Mouse (Mus musculus): ENCODE data around the gene Ttll11. TPM values are rescaled to one million over a fixed set of nuclear protein-coding genes. Genes with fewer than 3 reads are reported as not detected.

Ttll11 gene
- polyA plus RNA-seq, 1 experiment from 2014 or later, result 0.86 TPM

GRCm38 (mm10) chr2:35811801-35812560, 167.7 kb downstream of the Ttll11 start:
- Histone ChIP-seq H3K4me1 (peaks cover 29% of the 10 kb centered on the region), H3K4me3 (no peak overlapping the region), H3K9me3 (no peaks in the 10 kb centered on the region), H3K9ac (no peak overlapping the region), H3K36me3 (no peaks in the 10 kb centered on the region), H3K4me2 (no peak overlapping the region), H3K27ac (replicated peaks) (no peak overlapping the region; the same call in 1 of the 2 replicates), H3K27me3 (replicated peaks) (peaks cover 3% of the 10 kb centered on the region; the same call in 1 of the 2 replicates)
- no peak for ATAC-seq (ENCODE audit: extremely low read depth, insufficient number of reproducible peaks, low FRiP score, low TSS enrichment)
- 37% methylated on average over 14 of the region's 14 CpGs for WGBS

GRCm38 (mm10) chr2:35810027-35810426, 169.7 kb downstream of the Ttll11 start:
- no peak for ATAC-seq (ENCODE audit: extremely low read depth, insufficient number of reproducible peaks, low FRiP score, low TSS enrichment)
- no peak overlapping the region for H3K4me2 ChIP-seq
- WGBS, result 65% methylated on average over 3 of the region's 3 CpGs
- no peaks in the 10 kb centered on the region for H3K36me3 ChIP-seq
- peaks cover 3% of the 10 kb centered on the region; the same call in 1 of the 2 replicates for H3K27me3 ChIP-seq (replicated peaks)
- no peak overlapping the region for H3K27ac ChIP-seq (replicated peaks)
- no peaks in the 10 kb centered on the region for H3K9me3 ChIP-seq
- no peak overlapping the region for H3K4me3 ChIP-seq
- H3K9ac ChIP-seq, result no peak overlapping the region
- H3K4me1 ChIP-seq, result peaks cover 18% of the 10 kb centered on the region

GRCm38 (mm10) chr2:35809141-35809540, 170.6 kb downstream of the Ttll11 start:
- no peak overlapping the region for H3K27ac ChIP-seq (replicated peaks)
- peaks cover 3% of the 10 kb centered on the region; the same call in 1 of the 2 replicates for H3K27me3 ChIP-seq (replicated peaks)
- peaks cover 18% of the 10 kb centered on the region for H3K4me1 ChIP-seq
- H3K4me3 ChIP-seq, result no peak overlapping the region
- no peak overlapping the region for H3K4me2 ChIP-seq
- no peaks in the 10 kb centered on the region for H3K9me3 ChIP-seq
- no peak overlapping the region for H3K9ac ChIP-seq
- WGBS, result 52% methylated on average over 3 of the region's 3 CpGs
- no peak for ATAC-seq (ENCODE audit: extremely low read depth, insufficient number of reproducible peaks, low FRiP score, low TSS enrichment)
- no peaks in the 10 kb centered on the region for H3K36me3 ChIP-seq

GRCm38 (mm10) chr2:35805881-35806280, 173.8 kb downstream of the Ttll11 start:
- Histone ChIP-seq H3K4me2 (no peak overlapping the region), H3K9ac (no peak overlapping the region), H3K27ac (replicated peaks) (no peak overlapping the region), H3K9me3 (no peaks in the 10 kb centered on the region), H3K36me3 (no peaks in the 10 kb centered on the region), H3K4me3 (no peak overlapping the region), H3K27me3 (replicated peaks) (0 out of 2 replicates have a peak, but pooled peaks cover 2% of the 10 kb centered on the region), H3K4me1 (peaks cover 7% of the 10 kb centered on the region)
- ATAC-seq (ENCODE audit: extremely low read depth, insufficient number of reproducible peaks, low FRiP score, low TSS enrichment), result no peak
- 69% methylated on average over 13 of the region's 13 CpGs for WGBS

- H3K9ac ChIP-seq, result no peak overlapping the region
- no peak overlapping the region for H3K4me3 ChIP-seq
- no peaks in the 10 kb centered on the region for H3K9me3 ChIP-seq
- no peak for ATAC-seq (ENCODE audit: extremely low read depth, insufficient number of reproducible peaks, low FRiP score, low TSS enrichment)
- WGBS, result 84% methylated on average over 11 of the region's 11 CpGs
- H3K4me1 ChIP-seq, result peaks cover 8% of the 10 kb centered on the region
- no peak overlapping the region for H3K27ac ChIP-seq (replicated peaks)
- H3K36me3 ChIP-seq, result no peaks in the 10 kb centered on the region
- H3K4me2 ChIP-seq, result no peak overlapping the region
- H3K27me3 ChIP-seq (replicated peaks), result no peaks in the 10 kb centered on the region
Measured at GRCm38 (mm10) chr2:35803095-35803494, 176.6 kb downstream of the Ttll11 start.

GRCm38 (mm10) chr2:35801759-35802158, 178.0 kb downstream of the Ttll11 start:
- Histone ChIP-seq H3K4me1 (peaks cover 10% of the 10 kb centered on the region), H3K9me3 (no peaks in the 10 kb centered on the region), H3K36me3 (no peaks in the 10 kb centered on the region), H3K4me2 (no peak overlapping the region), H3K27ac (replicated peaks) (peak overlapping the region; percentile 31), H3K9ac (no peak overlapping the region), H3K4me3 (no peak overlapping the region), H3K27me3 (replicated peaks) (no peaks in the 10 kb centered on the region)
- WGBS, result 49% methylated on average over 2 of the region's 2 CpGs
- no peak for ATAC-seq (ENCODE audit: extremely low read depth, insufficient number of reproducible peaks, low FRiP score, low TSS enrichment)

GRCm38 (mm10) chr2:35799073-35799472, 180.6 kb downstream of the Ttll11 start:
- no peaks in the 10 kb centered on the region for H3K9me3 ChIP-seq
- no peak overlapping the region for H3K4me3 ChIP-seq
- no peak overlapping the region for H3K9ac ChIP-seq
- 77% methylated on average over 6 of the region's 6 CpGs for WGBS
- H3K27ac ChIP-seq (replicated peaks), result no peak overlapping the region
- H3K36me3 ChIP-seq, result no peaks in the 10 kb centered on the region
- H3K4me1 ChIP-seq, result peaks cover 10% of the 10 kb centered on the region
- H3K27me3 ChIP-seq (replicated peaks), result no peaks in the 10 kb centered on the region
- no peak overlapping the region for H3K4me2 ChIP-seq
- ATAC-seq (ENCODE audit: extremely low read depth, insufficient number of reproducible peaks, low FRiP score, low TSS enrichment), result no peak

GRCm38 (mm10) chr2:35797998-35798397, 181.7 kb downstream of the Ttll11 start:
- H3K27me3 ChIP-seq (replicated peaks), result no peaks in the 10 kb centered on the region
- H3K36me3 ChIP-seq, result no peaks in the 10 kb centered on the region
- no peak overlapping the region for H3K4me2 ChIP-seq
- no peak for ATAC-seq (ENCODE audit: extremely low read depth, insufficient number of reproducible peaks, low FRiP score, low TSS enrichment)
- no peaks in the 10 kb centered on the region for H3K9me3 ChIP-seq
- no peak overlapping the region for H3K4me3 ChIP-seq
- WGBS, result 58% methylated on average over 8 of the region's 8 CpGs
- no peak overlapping the region for H3K9ac ChIP-seq
- peaks cover 10% of the 10 kb centered on the region for H3K4me1 ChIP-seq
- no peak overlapping the region for H3K27ac ChIP-seq (replicated peaks)

GRCm38 (mm10) chr2:35789362-35790326, 190.1 kb downstream of the Ttll11 start:
- WGBS, result 84% methylated on average over 27 of the region's 27 CpGs
- Histone ChIP-seq H3K36me3 (no peaks in the 10 kb centered on the region), H3K4me1 (0 out of 2 replicates have a peak, but pooled peaks cover 6% of the 10 kb centered on the region), H3K27me3 (replicated peaks) (peaks cover 10% of the 10 kb centered on the region; the same call in 1 of the 2 replicates), H3K4me2 (no peak overlapping the region), H3K27ac (replicated peaks) (no peak overlapping the region), H3K9ac (no peak overlapping the region), H3K4me3 (no peak overlapping the region), H3K9me3 (no peaks in the 10 kb centered on the region)
- ATAC-seq (ENCODE audit: extremely low read depth, insufficient number of reproducible peaks, low FRiP score, low TSS enrichment), result no peak

GRCm38 (mm10) chr2:35785877-35786276, 193.8 kb downstream of the Ttll11 start:
- no peak overlapping the region for H3K27ac ChIP-seq (replicated peaks)
- no peak overlapping the region for H3K4me2 ChIP-seq
- no peaks in the 10 kb centered on the region for H3K9me3 ChIP-seq
- H3K4me3 ChIP-seq, result no peak overlapping the region
- H3K27me3 ChIP-seq (replicated peaks), result peaks cover 16% of the 10 kb centered on the region; the same call in 1 of the 2 replicates
- 80% methylated on average over 7 of the region's 7 CpGs for WGBS
- no peaks in the 10 kb centered on the region for H3K36me3 ChIP-seq
- no peak overlapping the region for H3K9ac ChIP-seq
- no peak for ATAC-seq (ENCODE audit: extremely low read depth, insufficient number of reproducible peaks, low FRiP score, low TSS enrichment)
- peaks cover 16% of the 10 kb centered on the region; the same call in 1 of the 2 replicates for H3K4me1 ChIP-seq

GRCm38 (mm10) chr2:35783368-35783767, 196.3 kb downstream of the Ttll11 start:
- Histone ChIP-seq H3K27ac (replicated peaks) (no peak overlapping the region), H3K27me3 (replicated peaks) (peaks cover 16% of the 10 kb centered on the region; the same call in 1 of the 2 replicates), H3K4me3 (no peak overlapping the region), H3K9ac (no peak overlapping the region), H3K9me3 (no peaks in the 10 kb centered on the region), H3K36me3 (no peaks in the 10 kb centered on the region), H3K4me1 (peaks cover 28% of the 10 kb centered on the region), H3K4me2 (no peak overlapping the region)
- ATAC-seq (ENCODE audit: extremely low read depth, insufficient number of reproducible peaks, low FRiP score, low TSS enrichment), result no peak
- WGBS, result 46% methylated on average over 10 of the region's 10 CpGs

Measured in heart, embryonic 13.5 days (tissue).